Mouse (Mus musculus) liver, embryonic 14.5 days (tissue): Measurements from ENCODE around the gene Tas1r1.

ENCODE experiments used
- CTCF ChIP-seq: IDR thresholded peaks from 2 replicates; pipeline ENCODE4 v1.5.1; 2016; ENCODE audit warnings: antibody characterized with exemption, low read depth, control low read depth
- EP300 ChIP-seq: IDR thresholded peaks from 2 replicates; pipeline ENCODE4 v1.6.1; 2016; ENCODE audit warnings: antibody characterized with exemption, low read depth

DNA sequence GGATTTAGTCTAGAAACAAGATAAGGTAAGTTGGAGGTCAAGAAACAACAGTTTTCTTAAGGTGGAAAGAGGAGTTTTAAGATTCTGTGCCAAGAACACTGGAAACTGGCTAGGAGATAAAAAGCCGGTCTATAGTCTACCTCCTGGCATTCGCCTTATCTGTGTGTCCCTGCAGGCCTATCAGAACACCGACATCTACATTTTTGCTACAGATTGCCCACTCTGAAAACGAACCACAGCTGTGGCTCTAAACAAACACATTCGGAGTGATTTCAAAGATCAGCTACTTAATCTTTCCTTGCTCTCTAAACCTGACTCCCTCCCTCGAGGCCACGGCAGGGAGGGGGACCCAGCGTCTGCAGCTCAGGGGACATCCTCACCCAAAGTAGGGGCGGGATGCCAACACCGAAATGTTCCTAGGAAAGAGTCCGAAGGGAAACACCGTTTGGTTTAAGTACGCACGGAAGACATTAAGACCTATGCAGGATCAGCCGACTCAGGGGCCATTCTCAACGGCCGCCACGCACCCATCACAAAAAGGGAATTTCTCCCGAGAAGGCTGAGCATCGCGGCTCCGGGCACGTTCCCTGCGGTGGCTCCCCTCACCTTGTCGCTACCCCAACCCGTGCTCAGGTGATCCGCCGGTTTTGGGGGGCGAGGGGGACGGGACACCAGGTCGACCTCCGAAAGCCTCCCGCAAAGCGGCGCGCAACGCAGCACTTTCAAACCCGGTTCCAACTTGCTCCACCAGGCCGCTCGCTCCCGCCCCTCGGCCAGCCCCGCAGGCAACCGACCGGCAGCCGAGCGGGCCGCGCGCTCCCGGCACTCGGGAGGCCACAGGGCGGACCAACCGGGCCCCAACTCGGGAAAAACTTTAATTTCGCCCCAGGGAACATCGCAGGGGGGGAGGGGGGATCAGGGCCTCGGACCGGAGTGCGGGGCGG, 43.9 kb downstream of the Tas1r1 start:
- TF ChIP-seq CTCF, result no peak
- TF ChIP-seq EP300, result peak; percentile 64
